Mouse (Mus musculus) spleen, postnatal 4 days (tissue): ENCODE data around the gene Ifnar1.
"Not testable (repeated sequence)": the region's sequence is repeated elsewhere in the genome, so short reads cannot be mapped to it uniquely, and the experiment has no call there.

Experiments used
- DNase-seq, 2 experiments: peaks; one replicate each; pipeline ENCODE4 v3.0.0; 2022; ENCODE audit warnings: low spot score in 2 of 2

Ifnar1 gene

GRCm38 (mm10) chr16:91484808-91485700 is at the start of gene Ifnar1:
Ifnar1 (plus strand) TSS chr16:91485238.
- peak; percentile 99 for DNase-seq

GRCm38 (mm10) chr16:91438081-91438480 is 47.0 kb upstream of the Ifnar1 start:
- DNase-seq = no peak

- DNase-seq = not testable (repeated sequence)
Measured at GRCm38 (mm10) chr16:91438599-91438998, 46.4 kb upstream of the Ifnar1 start.

GRCm38 (mm10) chr16:91441366-91441765 is 43.7 kb upstream of the Ifnar1 start:
- peak; percentile 77 to 83 for DNase-seq

GRCm38 (mm10) chr16:91441811-91442240 is 43.2 kb upstream of the Ifnar1 start:
- peak; percentile 83 to 85 for DNase-seq

- DNase-seq = no peak
Measured at GRCm38 (mm10) chr16:91442446-91442845, 42.6 kb upstream of the Ifnar1 start.

- DNase-seq = no peak
Measured at GRCm38 (mm10) chr16:91443211-91443611, 41.8 kb upstream of the Ifnar1 start.

- DNase-seq = no peak
Measured at GRCm38 (mm10) chr16:91444847-91445246, 40.2 kb upstream of the Ifnar1 start.

- no peak for DNase-seq
Measured at GRCm38 (mm10) chr16:91445566-91445965, 39.5 kb upstream of the Ifnar1 start.

- no peak for DNase-seq
Measured at GRCm38 (mm10) chr16:91446778-91447511, 38.1 kb upstream of the Ifnar1 start.

- DNase-seq = no peak
Measured at GRCm38 (mm10) chr16:91447512-91447900, 37.5 kb upstream of the Ifnar1 start.

- no peak for DNase-seq
Measured at GRCm38 (mm10) chr16:91448088-91448487, 37.0 kb upstream of the Ifnar1 start.

GRCm38 (mm10) chr16:91448895-91449294 is 36.1 kb upstream of the Ifnar1 start:
- DNase-seq = no peak

- DNase-seq = no peak
Measured at GRCm38 (mm10) chr16:91450137-91451064, 34.6 kb upstream of the Ifnar1 start.

- DNase-seq = no peak
Measured at GRCm38 (mm10) chr16:91451949-91452348, 33.1 kb upstream of the Ifnar1 start.

GRCm38 (mm10) chr16:91452363-91452896 is 32.6 kb upstream of the Ifnar1 start:
- no peak for DNase-seq

- no peak for DNase-seq
Measured at GRCm38 (mm10) chr16:91455868-91456267, 29.2 kb upstream of the Ifnar1 start.

GRCm38 (mm10) chr16:91458301-91458746 is 26.7 kb upstream of the Ifnar1 start:
- no peak for DNase-seq

GRCm38 (mm10) chr16:91458976-91459375 is 26.1 kb upstream of the Ifnar1 start:
- no peak for DNase-seq

GRCm38 (mm10) chr16:91459396-91459795 is 25.6 kb upstream of the Ifnar1 start:
- DNase-seq = no peak

- peak; percentile 57 to 81 for DNase-seq
Measured at GRCm38 (mm10) chr16:91459841-91460370, 25.1 kb upstream of the Ifnar1 start.
